Mouse (Mus musculus) kidney, embryonic 14.5 days (tissue): ENCODE results near the gene Ndnf. TPM values are rescaled to one million over a fixed set of nuclear protein-coding genes. Genes with fewer than 3 reads are reported as not detected.
A peak's percentile ranks its signal among the peaks of the same experiment; 100 is the strongest.

Experiments used
- ATAC-seq: fragments of 200-750 bp; cut with Nextera tagmentation; 2 replicates; pipeline ENCODE4 v1.8.0; 2017; ENCODE audit warnings: moderate number of reproducible peaks, mild to moderate bottlenecking, moderate TSS enrichment, moderate library complexity; ENCODE audit not compliant: low FRiP score, low TSS enrichment
- H3K27ac ChIP-seq: fragments of 300-500 bp; sonication (generic); 2 replicates; pipeline ENCODE4 v1.5.1; 2014; ENCODE audit warnings: low read depth, mild to moderate bottlenecking, low read length, moderate library complexity, mixed read lengths
- H3K27me3 ChIP-seq: fragments of 300-500 bp; sonication (generic); 2 replicates; pipeline ENCODE4 v1.6.1; 2014; ENCODE audit warnings: mild to moderate bottlenecking, low read length; ENCODE audit not compliant: control insufficient read depth, insufficient read depth
- H3K36me3 ChIP-seq: fragments of 300-500 bp; sonication (generic); 2 replicates; pipeline ENCODE4 v1.6.1; 2014; ENCODE audit warnings: low read length, mixed read lengths; ENCODE audit not compliant: control insufficient read depth, insufficient read depth
- H3K4me1 ChIP-seq: fragments of 300-500 bp; sonication (generic); 2 replicates; pipeline ENCODE4 v1.6.1; 2014; ENCODE audit warnings: low read length, mixed read lengths; ENCODE audit not compliant: control insufficient read depth, insufficient read depth
- H3K4me2 ChIP-seq: fragments of 300-500 bp; sonication (generic); replicated peaks from 2 replicates; pipeline ENCODE4 v1.6.1; 2014; ENCODE audit warnings: low read depth, mild to moderate bottlenecking, low read length
- H3K4me3 ChIP-seq: fragments of 300-500 bp; sonication (generic); 2 replicates; pipeline ENCODE4 v1.5.1; 2014; ENCODE audit warnings: mild to moderate bottlenecking, low read length
- H3K9ac ChIP-seq: fragments of 300-500 bp; sonication (generic); 2 replicates; pipeline ENCODE4 v1.6.1; 2014; ENCODE audit warnings: low read depth, mild to moderate bottlenecking, low read length, moderate library complexity
- H3K9me3 ChIP-seq: fragments of 300-500 bp; sonication (generic); 2 replicates; pipeline ENCODE4 v1.6.1; 2016; ENCODE audit warnings: low read length; ENCODE audit not compliant: control insufficient read depth
- WGBS: fragments of 180-500 bp; shearing (Covaris S2); extraction: QIAGEN DNeasy Blood & Tissue Kit; methylation state at CpG from one replicate; pipeline ENCODE4 v1.1.7; 2014; 5-methylcytosine and 5-hydroxymethylcytosine counted together
- polyA plus RNA-seq: library from polyadenylated mRNA; unstranded; fragments of >200 nt; fragmentation: Nextera tagmentation; extraction: Ambion mirVana; gene quantifications from 2 replicates; pipeline ENCODE4 v1.2.1, GENCODE M21; 2014

Gene Ndnf
- polyA plus RNA-seq, result 6.2 and 11.5 TPM in 2 replicates

DNA sequence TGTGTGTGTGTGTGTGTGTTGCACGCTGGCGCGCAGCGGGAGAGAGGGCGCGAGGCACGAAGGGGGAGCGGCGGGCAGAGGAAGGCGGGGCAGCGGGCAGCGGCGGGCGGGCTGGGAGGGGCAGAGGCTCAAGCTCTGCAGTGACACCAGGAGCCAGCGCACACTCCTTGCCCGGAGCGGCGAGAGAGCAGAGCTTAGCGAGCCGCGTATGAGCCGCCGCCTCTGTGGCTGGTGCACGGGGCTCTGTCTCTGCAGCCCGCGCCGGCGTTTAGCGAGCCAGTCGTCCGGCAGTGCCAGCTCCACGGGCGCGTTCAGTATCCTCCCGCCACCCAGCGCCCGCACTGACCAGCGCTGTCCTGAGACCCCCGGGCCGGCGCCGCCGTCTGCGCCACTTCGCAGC lies at the start of gene Ndnf:
TSS of gene Ndnf (plus strand) at position 140 of the 400 bp plus-strand sequence.
- Histone ChIP-seq H3K9me3 (no peaks in the 10 kb centered on the region), H3K36me3 (no peaks in the 10 kb centered on the region), H3K4me3 (peak within 1 kb of the TSS; percentile 44), H3K27me3 (peaks cover 7% of the 10 kb centered on the region), H3K27ac (no peak within 1 kb of the TSS), H3K4me2 (peak within 1 kb of the TSS; percentile 90), H3K9ac (peak within 1 kb of the TSS; percentile 61), H3K4me1 (peaks cover 5% of the 10 kb centered on the region; the same call in 1 of the 2 replicates)
- peak; percentile 94 for ATAC-seq
- WGBS, result under 1% methylated on average over 36 of the region's 45 CpGs

DNA sequence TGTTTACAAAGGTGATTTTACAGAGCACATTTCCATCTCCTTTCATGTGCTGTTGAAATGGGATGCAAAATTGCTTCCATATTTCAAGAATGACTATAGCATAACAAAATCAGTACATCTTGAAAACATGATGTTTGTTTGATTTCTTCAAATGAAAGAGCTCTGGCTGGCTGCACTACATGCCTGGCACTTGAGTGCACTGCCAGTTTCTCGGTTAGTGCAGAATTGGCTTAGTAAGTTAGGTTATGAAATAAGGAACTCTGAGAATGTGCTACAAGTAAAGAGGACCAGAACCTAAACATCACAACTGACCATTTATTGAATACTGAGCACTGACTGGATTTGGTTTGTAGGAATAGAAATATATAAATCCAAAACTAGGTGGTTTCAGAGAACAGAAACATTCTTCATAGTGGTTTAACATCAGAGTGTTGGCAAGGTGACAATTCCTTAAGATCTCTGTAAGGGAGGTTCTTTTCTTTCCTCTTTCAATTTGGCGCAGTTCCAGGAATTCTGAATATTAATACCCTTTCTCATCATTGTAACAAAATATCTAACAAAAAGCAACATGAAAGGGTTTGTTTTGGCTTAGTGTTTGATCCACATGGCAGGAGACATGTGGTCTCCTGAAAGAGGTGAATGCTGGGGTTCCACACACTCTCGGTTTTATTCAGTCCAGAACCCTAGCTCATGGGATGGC lies 48.2 kb upstream of the Ndnf start:
- H3K9me3 ChIP-seq, result no peaks in the 10 kb centered on the region
- no peak overlapping the region for H3K4me3 ChIP-seq
- ATAC-seq, result no peak
- no peak overlapping the region for H3K27ac ChIP-seq
- H3K4me2 ChIP-seq, result no peak overlapping the region
- H3K4me1 ChIP-seq, result no peaks in the 10 kb centered on the region
- H3K36me3 ChIP-seq, result no peaks in the 10 kb centered on the region
- H3K9ac ChIP-seq, result no peak overlapping the region
- no peaks in the 10 kb centered on the region for H3K27me3 ChIP-seq
- WGBS, result 84% methylated on average over 3 of the region's 3 CpGs

DNA sequence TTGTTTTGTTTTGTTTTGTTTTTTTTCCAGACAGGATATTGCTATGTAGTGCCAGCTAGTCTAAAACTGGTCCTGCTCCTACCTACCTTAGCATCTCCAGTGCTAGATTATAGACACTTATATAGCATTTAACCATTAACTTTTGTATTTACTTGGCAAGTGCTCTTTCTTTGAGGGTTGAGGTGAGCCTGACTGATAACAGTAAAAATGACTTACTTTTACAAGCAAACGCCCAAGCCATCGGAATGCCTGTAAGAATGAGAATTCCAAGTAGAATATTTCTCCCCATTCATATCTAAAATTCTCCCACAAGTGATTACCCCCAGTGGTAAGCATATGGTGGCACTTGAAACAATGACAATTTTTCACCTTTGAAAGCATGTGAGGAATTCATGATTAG lies 40.8 kb upstream of the Ndnf start:
- WGBS, result 94% methylated on average over 2 of the region's 2 CpGs
- ATAC-seq, result no peak

DNA sequence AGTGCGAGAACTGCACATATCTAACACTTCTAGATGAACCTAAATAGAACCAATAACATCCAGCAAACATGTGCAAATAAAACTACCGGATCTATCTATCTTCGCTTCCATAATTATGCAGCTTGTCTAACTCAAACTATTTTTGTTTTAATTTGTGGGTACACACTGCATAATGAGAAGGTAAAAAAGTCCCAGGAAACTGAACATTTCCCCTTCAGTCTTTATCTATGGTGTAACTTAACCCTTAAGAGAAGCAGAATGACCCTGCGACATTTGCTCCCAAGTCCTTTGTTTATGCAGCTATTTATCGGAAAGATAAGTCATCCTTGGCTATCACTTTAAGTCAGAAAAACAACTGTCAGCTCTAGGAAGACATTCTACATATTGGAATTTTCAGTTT lies 39.2 kb upstream of the Ndnf start:
- no peaks in the 10 kb centered on the region for H3K27me3 ChIP-seq
- H3K36me3 ChIP-seq, result no peaks in the 10 kb centered on the region
- ATAC-seq, result no peak
- no peaks in the 10 kb centered on the region for H3K9me3 ChIP-seq
- H3K4me3 ChIP-seq, result no peak overlapping the region
- H3K27ac ChIP-seq, result no peak overlapping the region
- WGBS, result 54% methylated on average over 5 of the region's 5 CpGs
- no peak overlapping the region for H3K9ac ChIP-seq
- H3K4me1 ChIP-seq, result no peaks in the 10 kb centered on the region
- no peak overlapping the region for H3K4me2 ChIP-seq

More for the DNA sequence above, 40.8 kb upstream of the Ndnf start:
- H3K4me2 ChIP-seq, result no peak overlapping the region
- H3K4me3 ChIP-seq, result no peak overlapping the region
- no peaks in the 10 kb centered on the region for H3K27me3 ChIP-seq
- no peaks in the 10 kb centered on the region for H3K4me1 ChIP-seq
- no peak overlapping the region for H3K9ac ChIP-seq
- no peaks in the 10 kb centered on the region for H3K9me3 ChIP-seq
- H3K36me3 ChIP-seq, result no peaks in the 10 kb centered on the region
- no peak overlapping the region for H3K27ac ChIP-seq

DNA sequence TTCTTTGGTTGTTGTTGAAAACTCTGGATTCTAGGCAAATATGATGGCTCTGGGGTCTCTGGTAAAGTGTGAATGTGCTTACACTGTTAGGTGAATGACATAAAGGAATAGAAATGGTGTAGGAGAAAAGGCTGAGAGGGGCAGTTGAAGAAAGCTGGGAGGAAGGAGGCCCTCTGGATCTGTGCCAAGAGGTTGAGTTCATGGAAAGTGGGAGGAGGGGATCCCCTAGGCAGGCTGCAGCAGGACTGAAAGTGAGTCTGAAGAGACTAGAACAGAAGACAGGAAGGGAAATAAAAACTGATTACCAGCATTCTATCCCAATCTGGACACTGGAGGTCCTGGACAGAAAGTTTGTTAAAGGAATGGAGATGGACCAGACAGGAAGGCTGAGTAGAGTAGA lies 29.0 kb upstream of the Ndnf start:
- no peaks in the 10 kb centered on the region for H3K27me3 ChIP-seq
- no peak overlapping the region for H3K4me2 ChIP-seq
- H3K36me3 ChIP-seq, result no peaks in the 10 kb centered on the region
- no peak for ATAC-seq
- no peak overlapping the region for H3K4me3 ChIP-seq
- no peak overlapping the region for H3K9ac ChIP-seq
- H3K9me3 ChIP-seq, result peaks cover 2% of the 10 kb centered on the region; the same call in 1 of the 2 replicates
- H3K4me1 ChIP-seq, result no peaks in the 10 kb centered on the region
- no peak overlapping the region for H3K27ac ChIP-seq

DNA sequence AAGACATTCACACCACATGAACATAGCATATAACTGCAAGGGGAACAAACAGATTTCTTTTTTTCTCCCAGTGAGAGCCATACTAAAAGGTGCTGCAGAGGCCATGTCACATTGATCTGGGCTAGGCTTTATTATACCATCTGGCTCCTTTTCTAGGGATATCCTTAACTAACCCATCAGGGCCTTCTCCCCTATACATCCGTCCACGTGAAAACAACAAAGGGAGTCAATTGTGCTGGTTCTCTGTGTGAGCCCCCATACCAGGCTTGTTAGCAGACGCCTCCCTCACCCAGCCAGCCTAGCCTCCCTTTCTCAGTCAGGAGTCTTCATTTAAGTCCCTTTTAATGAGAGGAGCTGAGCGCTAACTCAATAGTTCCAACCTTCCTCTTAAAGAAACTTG lies 27.3 kb upstream of the Ndnf start:
- no peaks in the 10 kb centered on the region for H3K4me1 ChIP-seq
- no peak overlapping the region for H3K4me2 ChIP-seq
- no peaks in the 10 kb centered on the region for H3K36me3 ChIP-seq
- H3K27ac ChIP-seq, result no peak overlapping the region
- H3K4me3 ChIP-seq, result no peak overlapping the region
- no peaks in the 10 kb centered on the region for H3K27me3 ChIP-seq
- H3K9ac ChIP-seq, result no peak overlapping the region
- WGBS, result 65% methylated on average over 4 of the region's 4 CpGs
- H3K9me3 ChIP-seq, result no peaks in the 10 kb centered on the region
- ATAC-seq, result no peak

DNA sequence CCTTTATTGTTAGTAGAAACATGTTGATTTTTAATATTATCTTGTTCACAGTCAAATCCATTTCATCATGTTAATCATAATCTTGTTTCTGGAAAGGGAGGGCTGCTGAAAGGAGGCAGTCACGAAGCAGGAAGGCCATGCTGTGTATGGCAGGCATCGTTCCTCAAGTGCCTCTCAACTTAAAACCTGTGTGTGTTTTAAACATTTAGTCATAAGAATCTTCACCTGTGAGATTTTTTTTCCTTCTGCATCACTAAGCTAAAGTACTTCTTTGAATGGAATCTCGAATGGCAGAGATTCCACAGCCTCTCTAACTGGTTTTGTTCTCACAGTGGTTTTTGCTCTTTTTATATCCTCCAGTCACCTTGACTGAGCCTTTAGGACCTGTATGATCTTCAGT lies 25.0 kb upstream of the Ndnf start:
- no peak overlapping the region for H3K4me2 ChIP-seq
- H3K4me3 ChIP-seq, result no peak overlapping the region
- WGBS, result 81% methylated on average over 3 of the region's 3 CpGs
- H3K36me3 ChIP-seq, result no peaks in the 10 kb centered on the region
- H3K9me3 ChIP-seq, result no peaks in the 10 kb centered on the region
- no peak overlapping the region for H3K9ac ChIP-seq
- ATAC-seq, result no peak
- no peaks in the 10 kb centered on the region for H3K4me1 ChIP-seq
- no peak overlapping the region for H3K27ac ChIP-seq
- no peaks in the 10 kb centered on the region for H3K27me3 ChIP-seq

DNA sequence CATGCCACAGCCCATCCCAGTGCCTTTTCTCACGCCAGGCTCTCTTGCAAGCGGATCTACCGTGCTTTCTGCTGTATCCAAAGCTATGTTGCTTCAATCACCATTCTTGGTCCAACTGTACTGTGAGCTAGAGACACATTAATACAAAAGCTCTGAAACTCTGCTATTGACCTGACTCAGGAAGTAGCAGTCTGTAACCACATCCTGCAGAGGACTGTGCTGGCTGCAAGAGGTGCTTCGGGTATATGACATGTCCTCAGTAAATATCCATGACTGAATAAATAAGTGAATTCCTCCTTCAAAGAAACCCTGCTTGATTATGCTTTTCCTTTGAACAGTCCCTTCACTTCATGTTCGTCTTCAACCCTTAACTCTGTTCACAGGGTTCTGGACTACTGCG lies 23.7 kb upstream of the Ndnf start:
- 83% methylated on average over 6 of the region's 6 CpGs for whole genome bisulfite sequencing
- Histone ChIP-seq H3K9ac (no peak overlapping the region), H3K27me3 (no peaks in the 10 kb centered on the region), H3K4me2 (no peak overlapping the region), H3K4me1 (no peaks in the 10 kb centered on the region), H3K36me3 (no peaks in the 10 kb centered on the region), H3K9me3 (no peaks in the 10 kb centered on the region), H3K27ac (no peak overlapping the region), H3K4me3 (no peak overlapping the region)
- no peak for ATAC-seq

DNA sequence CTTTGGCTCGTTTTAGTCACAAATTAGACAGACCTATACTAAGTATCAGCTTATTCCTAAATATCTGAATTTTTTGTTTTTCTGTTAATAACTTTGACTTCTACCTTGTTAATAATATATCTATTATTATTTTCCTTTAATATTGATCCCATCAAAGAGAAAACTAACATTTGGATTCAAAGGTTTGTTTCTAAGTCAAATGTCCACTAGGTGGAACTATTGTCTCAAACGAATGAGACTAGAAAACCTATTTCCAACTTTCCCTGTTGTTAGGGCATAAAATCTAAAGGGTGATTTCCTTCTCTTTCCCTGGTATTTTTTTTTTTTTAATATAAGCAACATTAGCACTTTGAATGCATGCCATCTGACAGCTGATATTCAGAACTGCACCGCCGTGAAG lies 20.0 kb upstream of the Ndnf start:
- no peak overlapping the region for H3K27ac ChIP-seq
- H3K27me3 ChIP-seq, result no peaks in the 10 kb centered on the region
- H3K36me3 ChIP-seq, result no peaks in the 10 kb centered on the region
- 46% methylated on average over 4 of the region's 4 CpGs for WGBS
- H3K9me3 ChIP-seq, result no peaks in the 10 kb centered on the region
- H3K4me2 ChIP-seq, result no peak overlapping the region
- H3K4me1 ChIP-seq, result no peaks in the 10 kb centered on the region
- no peak overlapping the region for H3K9ac ChIP-seq
- no peak for ATAC-seq
- no peak overlapping the region for H3K4me3 ChIP-seq
